Mouse (Mus musculus) liver, embryonic 12.5 days (tissue): ENCODE measurements at regions not wholly inside any gene's neighbourhood (a gene's known extent, or its start where the extent isn't known, plus 50 kb on each side); places are given as distances from the start of the nearest gene placed in this dataset.

Source experiments
- ATAC-seq: fragments of 200-750 bp; cut with Nextera tagmentation; 2 replicates; pipeline ENCODE4 v1.8.0; 2017; ENCODE audit warnings: moderate number of reproducible peaks, mild to moderate bottlenecking, moderate library complexity
- H3K27ac ChIP-seq: fragments of 300-500 bp; sonication (generic); 2 replicates; pipeline ENCODE4 v1.5.1; 2016; ENCODE audit warnings: mild to moderate bottlenecking
- H3K27me3 ChIP-seq: fragments of 300-500 bp; sonication (generic); replicated peaks from 2 replicates; pipeline ENCODE4 v1.6.1; 2016; ENCODE audit warnings: mild to moderate bottlenecking, moderate library complexity
- H3K36me3 ChIP-seq: fragments of 300-500 bp; sonication (generic); 2 replicates; pipeline ENCODE4 v1.6.1; 2016; ENCODE audit warnings: mild to moderate bottlenecking, moderate library complexity
- H3K4me1 ChIP-seq: fragments of 300-500 bp; sonication (generic); 2 replicates; pipeline ENCODE4 v1.6.1; 2016
- H3K4me2 ChIP-seq: fragments of 300-500 bp; sonication (generic); 2 replicates; pipeline ENCODE4 v1.6.1; 2016; ENCODE audit warnings: mild to moderate bottlenecking, moderate library complexity
- H3K4me3 ChIP-seq: fragments of 300-500 bp; sonication (generic); 2 replicates; pipeline ENCODE4 v1.5.1; 2016; ENCODE audit warnings: mild to moderate bottlenecking, moderate library complexity
- H3K9ac ChIP-seq: fragments of 300-500 bp; sonication (generic); 2 replicates; pipeline ENCODE4 v1.6.1; 2016; ENCODE audit warnings: mild to moderate bottlenecking, moderate library complexity
- H3K9me3 ChIP-seq: fragments of 300-500 bp; sonication (generic); replicated peaks from 2 replicates; pipeline ENCODE4 v1.6.1; 2016; ENCODE audit warnings: mild to moderate bottlenecking, moderate library complexity
- WGBS: fragments of 180-500 bp; shearing (Covaris S2); methylation state at CpG from one replicate; pipeline ENCODE4 v1.1.7; 2016; ENCODE audit not compliant: insufficient replicate concordance; 5-methylcytosine and 5-hydroxymethylcytosine counted together

DNA sequence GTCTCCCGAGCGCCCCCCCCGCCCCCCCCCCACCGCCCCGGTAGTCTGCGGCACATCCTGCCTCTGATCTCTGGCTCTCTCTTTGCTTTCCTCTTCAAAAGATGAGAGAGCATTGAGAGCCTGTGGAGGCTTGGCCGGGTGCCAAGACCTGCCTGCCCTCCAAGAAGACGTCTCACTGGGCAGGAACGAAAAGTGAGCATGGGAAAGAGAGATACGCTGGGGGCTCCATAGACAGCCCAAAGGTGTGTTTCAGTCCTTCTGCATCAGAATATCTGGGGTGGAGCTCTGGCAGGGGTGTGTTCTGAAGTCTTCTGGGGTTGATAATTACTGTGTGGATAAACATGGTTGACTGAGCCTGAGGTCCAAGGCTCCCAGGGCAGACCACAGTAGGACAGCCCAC is 126.7 kb downstream of the Mrm1 start:
- 12% methylated on average over 10 of the region's 10 CpGs for WGBS
- Histone ChIP-seq H3K36me3 (no peaks in the 10 kb centered on the region), H3K27ac (no peak overlapping the region), H3K4me3 (0 out of 2 replicates have a peak overlapping the region, but pooled peaks have one; percentile 0), H3K4me2 (peak overlapping the region; percentile 49), H3K9me3 (no peaks in the 10 kb centered on the region), H3K27me3 (peaks cover 28% of the 10 kb centered on the region), H3K9ac (peak overlapping the region; percentile 33; the same call in 1 of the 2 replicates), H3K4me1 (peaks cover 29% of the 10 kb centered on the region)
- peak; percentile 80 for ATAC-seq

DNA sequence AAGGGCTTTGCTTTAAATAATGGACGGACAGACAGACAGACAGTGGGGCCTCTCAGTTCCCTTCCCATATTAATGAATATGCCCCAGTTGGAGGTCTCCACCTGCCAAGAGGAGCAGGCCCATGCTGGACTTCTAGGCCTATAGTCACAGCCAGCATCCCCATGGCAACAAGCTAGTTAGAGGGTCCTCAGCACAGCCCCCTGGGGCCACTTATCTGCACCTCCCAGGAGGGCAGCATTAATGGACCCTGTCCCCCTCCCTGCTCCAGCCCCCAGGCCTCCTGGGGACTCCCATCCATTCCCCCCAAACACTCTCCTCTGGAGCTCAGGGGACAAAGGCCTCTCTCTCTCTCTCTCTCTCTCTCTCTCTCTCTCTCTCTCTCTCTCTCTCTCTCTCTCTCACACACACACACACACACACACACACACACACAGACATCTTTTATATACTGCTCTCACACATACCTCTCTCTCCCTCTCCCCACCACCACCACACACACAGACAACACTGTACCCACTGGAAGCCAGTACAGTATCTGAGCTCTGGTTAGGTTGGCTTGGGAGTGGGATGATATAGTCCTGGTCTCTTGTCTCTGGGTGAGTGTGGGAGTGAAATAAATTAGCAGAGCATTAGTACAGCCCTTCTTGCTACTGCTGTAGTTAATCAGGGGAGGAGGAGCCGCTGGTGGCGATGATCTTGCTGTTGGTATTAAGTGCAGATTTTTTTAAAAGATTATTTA is 127.7 kb downstream of the Mrm1 start:
- Histone ChIP-seq H3K27ac (no peak overlapping the region), H3K27me3 (peaks cover 22% of the 10 kb centered on the region), H3K36me3 (no peaks in the 10 kb centered on the region), H3K4me3 (no peak overlapping the region), H3K9me3 (no peaks in the 10 kb centered on the region), H3K9ac (no peak overlapping the region), H3K4me1 (peaks cover 21% of the 10 kb centered on the region), H3K4me2 (0 out of 2 replicates have a peak overlapping the region, but pooled peaks have one; percentile 49)
- 64% methylated on average over 3 of the region's 3 CpGs for WGBS
- ATAC-seq = no peak

DNA sequence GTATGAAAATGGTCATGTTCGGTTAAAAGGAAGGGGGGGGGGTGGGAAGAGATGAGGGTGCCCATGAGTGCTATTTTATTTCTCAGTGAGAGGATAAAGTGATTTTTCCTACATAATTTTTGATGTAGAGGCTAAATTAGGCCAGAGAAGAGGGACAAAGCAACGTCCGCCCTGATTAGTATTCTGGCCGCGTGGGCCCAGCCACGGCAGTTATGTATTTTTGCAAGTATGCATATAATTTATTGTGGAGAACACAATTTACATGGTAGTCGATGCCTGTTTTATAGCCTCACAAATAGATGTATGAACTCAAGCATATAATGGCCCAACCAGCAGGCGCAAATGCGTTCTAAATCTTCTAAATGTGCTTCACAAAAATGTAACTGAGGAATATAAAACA is 132.8 kb downstream of the Mrm1 start:
- ATAC-seq = no peak

DNA sequence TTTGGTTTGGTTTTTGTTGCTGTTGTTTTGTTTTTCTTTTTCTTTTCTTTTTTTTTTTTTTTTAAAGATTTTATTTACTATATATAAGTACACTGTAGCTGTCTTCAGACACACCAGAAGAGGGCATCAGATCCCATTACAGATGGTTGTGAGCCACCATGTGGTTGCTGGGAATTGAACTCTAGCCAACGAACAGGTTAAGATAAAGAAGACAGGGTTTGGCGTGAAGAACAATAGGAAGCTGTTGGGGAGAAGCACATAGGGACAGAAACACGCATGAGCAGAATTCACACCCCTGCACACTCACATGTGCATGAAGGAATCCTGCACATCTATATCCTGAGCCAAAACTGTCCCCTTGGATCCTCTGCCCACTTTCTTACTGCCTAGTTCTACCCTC is 135.0 kb downstream of the Mrm1 start:
- H3K4me1 ChIP-seq = peaks cover 9% of the 10 kb centered on the region; the same call in 1 of the 2 replicates
- no peak for ATAC-seq
- no peak overlapping the region for H3K27ac ChIP-seq
- H3K27me3 ChIP-seq = peaks cover 27% of the 10 kb centered on the region
- no peak overlapping the region for H3K4me3 ChIP-seq
- 52% methylated on average over 3 of the region's 3 CpGs for WGBS
- H3K4me2 ChIP-seq = no peak overlapping the region
- H3K36me3 ChIP-seq = no peaks in the 10 kb centered on the region
- H3K9me3 ChIP-seq = no peaks in the 10 kb centered on the region
- no peak overlapping the region for H3K9ac ChIP-seq

More for the DNA sequence above, 132.8 kb downstream of the Mrm1 start:
- H3K36me3 ChIP-seq = no peaks in the 10 kb centered on the region
- H3K9me3 ChIP-seq = no peaks in the 10 kb centered on the region
- H3K27ac ChIP-seq = no peak overlapping the region
- peaks cover 16% of the 10 kb centered on the region; the same call in 1 of the 2 replicates for H3K27me3 ChIP-seq
- no peak overlapping the region for H3K4me3 ChIP-seq
- H3K4me1 ChIP-seq = peaks cover 11% of the 10 kb centered on the region; the same call in 1 of the 2 replicates
- WGBS = 74% methylated on average over 9 of the region's 9 CpGs
- no peak overlapping the region for H3K9ac ChIP-seq
- H3K4me2 ChIP-seq = no peak overlapping the region

DNA sequence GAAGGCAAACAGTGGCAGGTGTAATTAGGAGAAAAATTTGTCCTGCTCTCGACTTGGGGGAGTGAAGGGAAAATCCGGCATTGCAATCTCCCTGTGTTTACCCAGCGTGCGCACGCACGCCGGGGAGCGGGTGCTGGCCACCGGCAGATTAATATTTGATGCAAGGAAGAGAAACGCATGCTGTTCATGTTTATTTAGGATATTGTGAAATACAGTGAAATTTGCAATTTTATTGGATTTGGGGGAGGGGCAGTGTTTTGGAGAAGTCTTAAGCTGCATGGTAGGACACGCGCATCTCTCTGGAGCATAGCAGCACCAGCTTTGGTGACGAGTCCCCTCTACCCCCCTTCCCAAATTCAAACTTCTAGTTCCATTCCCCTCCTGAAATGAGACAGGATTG is 136.4 kb downstream of the Mrm1 start:
- Histone ChIP-seq H3K4me3 (no peak overlapping the region), H3K4me1 (peaks cover 9% of the 10 kb centered on the region; the same call in 1 of the 2 replicates), H3K9ac (no peak overlapping the region), H3K36me3 (no peaks in the 10 kb centered on the region), H3K27ac (no peak overlapping the region), H3K9me3 (no peaks in the 10 kb centered on the region), H3K4me2 (no peak overlapping the region), H3K27me3 (peaks cover 27% of the 10 kb centered on the region)
- no peak for ATAC-seq
- 77% methylated on average over 13 of the region's 13 CpGs for WGBS

DNA sequence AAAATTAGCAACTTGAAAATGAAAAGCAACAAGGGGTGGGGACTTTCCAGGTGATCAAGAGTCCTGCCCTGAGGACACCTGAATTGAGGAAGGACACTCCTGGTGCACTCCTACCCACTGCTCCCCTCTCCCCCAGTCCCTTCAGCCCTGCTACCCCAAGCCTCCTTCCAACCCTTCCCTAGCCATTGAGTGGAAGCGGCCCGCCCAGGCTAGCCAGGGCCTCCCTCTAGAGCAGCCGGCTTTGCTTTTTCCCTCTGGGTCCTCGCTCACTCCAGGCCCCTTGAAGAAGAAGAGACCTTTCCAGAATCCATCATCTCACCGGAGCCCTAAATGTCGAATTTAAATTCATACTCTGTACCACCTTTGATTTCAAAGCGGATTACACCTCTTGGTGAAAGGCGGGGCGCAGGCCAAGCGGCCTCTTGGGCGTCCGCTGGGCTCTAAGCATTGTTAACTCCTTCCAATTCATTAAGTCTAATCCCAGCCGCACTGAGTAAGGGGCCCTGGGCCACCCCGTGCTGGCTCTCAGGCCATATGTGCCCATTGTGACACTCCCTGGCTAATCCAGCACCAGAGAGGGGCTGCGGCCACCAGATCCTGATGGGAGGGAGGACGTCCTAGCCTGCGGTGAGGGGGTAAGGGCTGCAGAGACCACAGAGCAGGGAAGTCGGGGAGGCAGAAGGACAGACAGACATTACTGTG is 142.8 kb downstream of the Mrm1 start:
- no peak overlapping the region for H3K27ac ChIP-seq
- no peak overlapping the region for H3K4me3 ChIP-seq
- 43% methylated on average over 18 of the region's 18 CpGs for WGBS
- no peaks in the 10 kb centered on the region for H3K4me1 ChIP-seq
- no peaks in the 10 kb centered on the region for H3K36me3 ChIP-seq
- peaks cover 55% of the 10 kb centered on the region for H3K27me3 ChIP-seq
- no peak for ATAC-seq
- H3K4me2 ChIP-seq = no peak overlapping the region
- no peak overlapping the region for H3K9ac ChIP-seq
- no peaks in the 10 kb centered on the region for H3K9me3 ChIP-seq

DNA sequence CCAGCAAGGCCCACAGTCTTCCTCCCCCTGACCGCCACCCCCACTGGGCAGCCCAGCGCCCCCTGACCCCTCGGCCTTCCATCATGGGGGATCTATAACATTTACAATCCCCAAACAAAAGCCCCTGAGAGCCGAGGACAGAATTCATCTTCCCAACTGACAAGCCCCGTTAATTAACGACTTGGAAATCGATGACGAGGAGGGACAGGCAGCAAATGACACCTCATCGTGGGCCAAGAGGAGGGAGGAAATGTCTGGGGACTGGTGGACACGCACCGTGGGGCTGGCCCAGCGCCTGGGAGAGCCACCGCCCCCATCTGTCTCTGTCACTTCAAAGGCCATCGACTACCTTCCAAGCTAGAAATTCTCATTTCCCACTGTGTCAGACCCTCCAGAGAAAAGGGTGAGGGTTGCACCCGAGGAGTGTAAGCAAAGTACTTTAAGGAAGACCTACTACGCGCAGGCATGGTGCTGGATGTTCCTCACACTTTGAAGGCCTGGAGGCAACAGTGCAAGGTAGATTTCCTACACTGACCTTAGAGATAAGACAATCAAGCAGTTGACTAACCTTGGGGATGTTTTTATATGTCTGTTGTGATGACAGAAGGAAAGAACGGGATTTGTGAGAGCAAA is 146.4 kb downstream of the Mrm1 start:
- no peak overlapping the region for H3K4me2 ChIP-seq
- no peaks in the 10 kb centered on the region; the same call in 1 of the 2 replicates for H3K4me1 ChIP-seq
- 54% methylated on average over 18 of the region's 18 CpGs for WGBS
- no peak overlapping the region for H3K9ac ChIP-seq
- H3K27me3 ChIP-seq = peaks cover 48% of the 10 kb centered on the region
- H3K9me3 ChIP-seq = no peaks in the 10 kb centered on the region
- H3K36me3 ChIP-seq = no peaks in the 10 kb centered on the region
- H3K27ac ChIP-seq = no peak overlapping the region
- H3K4me3 ChIP-seq = no peak overlapping the region
- no peak for ATAC-seq

DNA sequence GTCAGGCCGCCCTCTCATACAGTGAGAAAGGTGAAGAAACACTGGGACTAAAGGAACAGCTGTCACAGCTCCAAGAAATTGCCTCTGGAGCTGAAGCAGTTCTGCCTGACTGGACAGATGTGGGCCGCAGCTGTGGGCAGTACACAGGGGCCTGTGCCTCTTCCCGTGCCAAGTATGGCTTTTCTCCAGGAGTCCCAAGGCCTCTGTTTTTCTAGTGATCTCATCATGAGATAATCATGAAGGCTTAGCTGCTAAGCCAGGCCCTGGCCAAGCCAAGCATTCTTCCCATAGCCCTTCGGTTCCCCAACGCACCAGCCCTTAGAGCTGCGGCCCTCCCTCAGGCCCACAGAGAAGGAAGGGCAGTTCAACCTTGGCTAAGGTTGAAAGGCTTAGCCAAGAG is 146.2 kb upstream of the Lhx1 start:
- no peaks in the 10 kb centered on the region for H3K9me3 ChIP-seq
- H3K4me3 ChIP-seq = no peak overlapping the region
- no peak for ATAC-seq
- peaks cover 34% of the 10 kb centered on the region for H3K27me3 ChIP-seq
- no peak overlapping the region for H3K27ac ChIP-seq
- no peak overlapping the region for H3K9ac ChIP-seq
- no peaks in the 10 kb centered on the region for H3K36me3 ChIP-seq
- H3K4me2 ChIP-seq = no peak overlapping the region
- no peaks in the 10 kb centered on the region; the same call in 1 of the 2 replicates for H3K4me1 ChIP-seq
- WGBS = 76% methylated on average over 6 of the region's 6 CpGs

DNA sequence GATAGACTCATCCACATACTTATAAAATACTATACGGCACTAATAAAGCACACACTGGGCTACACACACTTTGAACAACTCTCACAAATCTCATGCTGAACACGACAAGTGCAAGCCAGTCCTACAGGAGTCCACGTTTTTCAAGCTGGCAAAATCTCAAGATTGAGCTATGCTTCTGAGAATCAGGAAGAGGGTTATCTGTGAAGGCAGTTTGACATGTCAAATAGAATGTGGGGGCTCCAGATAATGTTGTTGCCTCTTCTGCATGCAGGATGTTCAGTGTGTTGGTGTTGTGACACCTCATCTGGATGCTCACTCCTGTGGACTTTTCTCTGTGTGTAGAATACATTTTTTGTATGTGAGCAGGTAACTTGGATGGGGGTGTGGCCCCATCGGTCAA is 142.4 kb upstream of the Lhx1 start:
- WGBS = 49% methylated on average over 4 of the region's 4 CpGs

DNA sequence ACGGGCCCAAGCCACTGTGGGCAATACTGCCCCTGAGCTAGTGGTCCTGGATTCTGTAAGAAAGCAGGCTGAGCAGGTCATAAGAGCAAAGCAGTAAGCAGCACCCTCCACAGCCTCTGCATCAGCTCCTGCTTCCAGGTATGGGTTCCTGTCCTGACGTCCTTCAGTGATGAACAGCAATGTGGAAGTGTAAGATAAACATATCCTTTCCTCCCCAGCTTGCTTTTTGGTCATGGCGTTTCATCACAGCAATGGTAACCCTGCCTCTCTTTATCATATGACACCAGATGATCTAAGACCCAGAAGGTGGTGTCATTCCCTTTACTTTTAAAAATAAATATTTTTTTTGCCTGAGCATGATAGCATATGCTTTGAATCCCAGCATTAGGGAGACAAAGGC is 138.9 kb upstream of the Lhx1 start:
- 22% methylated on average over 3 of the region's 3 CpGs for WGBS
- H3K36me3 ChIP-seq = no peaks in the 10 kb centered on the region
- H3K4me2 ChIP-seq = no peak overlapping the region
- peaks cover 5% of the 10 kb centered on the region; the same call in 1 of the 2 replicates for H3K4me1 ChIP-seq
- peak; percentile 49 for ATAC-seq
- H3K9me3 ChIP-seq = no peaks in the 10 kb centered on the region
- H3K9ac ChIP-seq = no peak overlapping the region
- H3K27ac ChIP-seq = no peak overlapping the region
- peaks cover 42% of the 10 kb centered on the region for H3K27me3 ChIP-seq
- no peak overlapping the region for H3K4me3 ChIP-seq

More for the DNA sequence above, 142.4 kb upstream of the Lhx1 start:
- no peaks in the 10 kb centered on the region for H3K9me3 ChIP-seq
- no peak for ATAC-seq
- H3K9ac ChIP-seq = no peak overlapping the region
- H3K36me3 ChIP-seq = no peaks in the 10 kb centered on the region
- H3K4me2 ChIP-seq = no peak overlapping the region
- H3K4me3 ChIP-seq = no peak overlapping the region
- no peak overlapping the region for H3K27ac ChIP-seq
- H3K27me3 ChIP-seq = peaks cover 27% of the 10 kb centered on the region
- H3K4me1 ChIP-seq = peaks cover 5% of the 10 kb centered on the region; the same call in 1 of the 2 replicates

DNA sequence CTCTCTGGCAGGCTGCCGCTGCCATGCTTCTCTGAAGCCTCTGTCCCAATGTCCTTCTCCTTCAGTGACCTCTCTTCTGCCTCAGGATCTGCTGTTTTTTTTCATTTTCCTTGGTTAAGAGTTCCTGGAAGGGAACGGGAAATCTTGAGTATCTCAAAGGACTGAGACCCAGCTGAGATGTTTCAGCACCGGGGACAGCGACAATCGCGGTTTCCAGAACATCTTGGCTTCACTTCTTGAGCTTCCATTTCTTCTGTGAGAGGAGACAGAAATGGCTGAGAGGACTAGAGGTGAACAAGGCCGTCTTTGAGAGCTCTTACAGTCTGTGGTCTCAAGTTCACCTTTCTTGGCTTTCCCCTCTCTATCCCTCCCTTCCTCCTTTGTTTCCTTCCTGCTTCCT is 136.6 kb upstream of the Lhx1 start:
- Histone ChIP-seq H3K9me3 (no peaks in the 10 kb centered on the region), H3K9ac (no peak overlapping the region), H3K4me1 (0 out of 2 replicates have a peak, but pooled peaks cover 5% of the 10 kb centered on the region), H3K4me3 (no peak overlapping the region), H3K27me3 (peaks cover 53% of the 10 kb centered on the region), H3K4me2 (no peak overlapping the region), H3K27ac (no peak overlapping the region), H3K36me3 (no peaks in the 10 kb centered on the region)
- WGBS = 13% methylated on average over 7 of the region's 7 CpGs
- ATAC-seq = no peak

DNA sequence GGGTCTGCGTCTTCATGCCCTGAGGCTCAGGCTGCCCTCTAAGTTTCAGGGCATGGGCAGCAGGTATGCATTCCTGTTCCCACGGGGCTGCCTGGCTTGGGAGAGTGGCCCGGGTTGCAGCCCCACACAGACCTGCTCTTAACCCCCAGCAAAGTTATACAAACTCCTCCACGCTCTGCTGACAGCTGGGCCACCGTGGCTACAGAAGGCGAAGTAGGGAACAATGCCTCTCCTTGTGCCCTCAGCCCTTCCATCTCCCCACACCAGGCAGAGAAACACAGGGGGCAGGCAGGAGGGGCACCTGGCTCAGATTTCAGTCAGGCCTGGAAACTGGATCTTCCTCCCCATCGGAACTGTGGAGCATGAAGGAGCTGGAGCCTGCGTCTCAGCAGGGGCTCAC is 135.5 kb upstream of the Lhx1 start:
- H3K9me3 ChIP-seq = no peaks in the 10 kb centered on the region
- H3K4me2 ChIP-seq = no peak overlapping the region
- no peak overlapping the region for H3K4me3 ChIP-seq
- no peak overlapping the region for H3K27ac ChIP-seq
- no peaks in the 10 kb centered on the region for H3K36me3 ChIP-seq
- no peak for ATAC-seq
- H3K4me1 ChIP-seq = 0 out of 2 replicates have a peak, but pooled peaks cover 5% of the 10 kb centered on the region
- no peak overlapping the region for H3K9ac ChIP-seq
- 32% methylated on average over 8 of the region's 8 CpGs for WGBS
- H3K27me3 ChIP-seq = peaks cover 53% of the 10 kb centered on the region
